Mouse (Mus musculus) embryo, embryonic 11 days (tissue): ENCODE data around the gene Uck2.

Source experiments
- DNase-seq: peaks from one replicate; pipeline ENCODE4 v3.0.0-alpha.2; 2015

Uck2 gene

DNA sequence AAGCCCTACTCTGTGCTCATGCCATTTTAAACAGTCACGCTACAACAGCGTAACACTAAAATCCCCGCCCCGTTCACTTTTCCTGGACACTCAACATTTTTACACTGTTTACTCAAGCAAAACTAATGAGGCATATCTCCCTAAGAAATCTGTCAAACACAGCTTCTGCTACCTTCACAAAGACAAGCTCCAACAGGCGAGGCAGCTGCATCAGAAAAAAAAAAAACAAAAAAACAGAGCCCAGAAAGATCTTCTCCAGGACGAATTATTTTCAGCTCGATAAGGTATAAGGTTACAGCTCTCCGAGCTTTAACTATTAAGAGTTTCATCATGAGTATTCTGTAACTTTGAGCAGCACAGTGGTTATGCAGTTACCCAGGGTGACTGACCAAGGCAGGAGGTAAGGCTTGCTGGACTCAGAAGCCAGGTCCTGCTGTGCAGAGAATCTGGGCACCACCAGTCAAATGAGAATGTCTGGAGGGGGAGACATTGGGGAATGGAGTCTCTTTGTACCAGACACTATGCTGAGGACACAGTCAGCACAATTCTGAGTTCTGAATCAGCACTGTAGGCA, 79.9 kb downstream of the Uck2 start:
- no peak for DNase-seq

GRCm38 (mm10) chr1:167204421-167204820, 80.7 kb downstream of the Uck2 start:
- no peak for DNase-seq

DNA sequence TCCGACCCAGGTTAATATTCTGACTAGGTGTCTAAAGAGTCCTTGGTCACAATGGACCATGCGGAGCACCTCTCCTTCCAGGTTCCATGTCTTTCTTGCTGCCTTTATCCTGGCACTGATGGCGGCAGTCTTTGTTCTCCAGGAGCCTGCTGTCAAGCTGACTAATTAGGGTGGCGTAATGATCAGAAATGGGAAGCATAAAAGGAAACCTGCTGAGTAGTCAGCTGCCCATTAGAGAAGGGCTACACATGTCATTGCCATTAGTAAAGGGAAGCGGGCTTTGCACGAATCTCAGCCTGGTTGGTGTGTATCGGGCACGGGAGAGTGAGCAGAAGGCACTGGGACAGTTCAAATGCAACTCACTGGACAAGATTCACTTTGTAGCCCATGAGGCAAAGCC, 90.4 kb downstream of the Uck2 start:
- DNase-seq = peak; percentile 19

GRCm38 (mm10) chr1:167187791-167188190, 97.3 kb downstream of the Uck2 start:
- peak; percentile 50 for DNase-seq

DNA sequence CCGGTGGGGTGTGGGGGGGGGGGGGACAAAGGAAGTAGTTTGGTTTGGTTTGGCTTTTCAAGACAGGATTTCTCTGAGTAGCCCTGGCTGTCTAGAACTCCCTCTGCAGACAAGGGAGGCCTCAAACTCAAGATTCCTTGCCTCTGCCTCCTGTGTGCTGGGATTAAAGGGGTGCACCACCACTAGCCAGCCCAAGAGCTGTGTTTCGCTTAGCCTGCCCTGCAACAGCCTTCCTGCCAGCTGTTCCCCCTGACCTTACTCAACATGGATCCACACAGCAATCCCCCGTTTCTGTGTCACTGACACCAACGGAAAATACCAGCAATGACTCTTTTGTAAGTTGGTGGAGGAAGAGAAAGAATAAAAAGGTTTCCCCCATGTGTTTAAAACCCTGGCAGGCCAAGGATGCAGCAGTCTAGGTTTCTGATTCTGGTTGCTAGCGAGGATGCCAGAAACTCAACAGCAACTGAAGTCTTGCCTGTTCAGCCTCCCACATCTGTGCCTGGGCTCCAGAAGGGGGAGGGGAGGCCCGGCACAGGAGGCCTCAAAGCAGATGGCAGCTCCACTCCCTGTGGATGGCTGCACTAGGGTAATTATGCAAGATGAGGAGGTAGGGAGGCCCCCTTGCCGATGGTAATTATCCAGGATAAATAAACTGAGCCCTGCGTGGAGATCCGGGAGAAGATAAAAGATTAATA, 103.1 kb downstream of the Uck2 start:
- peak; percentile 74 for DNase-seq
